Mouse (Mus musculus) intestine, embryonic 14.5 days (tissue): ENCODE results near the gene Rd3. TPM values are rescaled to one million over a fixed set of nuclear protein-coding genes. Genes with fewer than 3 reads are reported as not detected.

Experiments
- ATAC-seq: fragments of 200-750 bp; cut with Nextera tagmentation; replicated peaks from 2 replicates; pipeline ENCODE4 v1.8.0; 2017; ENCODE audit warnings: low read depth, moderate number of reproducible peaks, moderate TSS enrichment, moderate library complexity; ENCODE audit not compliant: low FRiP score, low TSS enrichment
- DNase-seq: peaks from one replicate; pipeline ENCODE4 v3.0.0-alpha.2; 2018; ENCODE audit warnings: low spot score
- H3K27ac ChIP-seq: fragments of 300-500 bp; sonication (generic); 2 replicates; pipeline ENCODE4 v1.5.1; 2014; ENCODE audit warnings: low read depth, mild to moderate bottlenecking, control low read depth
- H3K27me3 ChIP-seq: fragments of 300-500 bp; sonication (generic); replicated peaks from 2 replicates; pipeline ENCODE4 v1.6.1; 2014; ENCODE audit warnings: low read length, control low read depth; ENCODE audit not compliant: control insufficient read depth, insufficient read depth
- H3K36me3 ChIP-seq: fragments of 300-500 bp; sonication (generic); 2 replicates; pipeline ENCODE4 v1.6.1; 2014; ENCODE audit warnings: low read length, control low read depth; ENCODE audit not compliant: control insufficient read depth, insufficient read depth
- H3K4me1 ChIP-seq: fragments of 300-500 bp; sonication (generic); replicated peaks from 2 replicates; pipeline ENCODE4 v1.6.1; 2014; ENCODE audit warnings: low read length, control low read depth, mixed read lengths; ENCODE audit not compliant: control insufficient read depth, insufficient read depth
- H3K4me2 ChIP-seq: fragments of 300-500 bp; sonication (generic); 2 replicates; pipeline ENCODE4 v1.6.1; 2014; ENCODE audit warnings: low read length
- H3K4me3 ChIP-seq: fragments of 300-500 bp; sonication (generic); 2 replicates; pipeline ENCODE4 v1.5.1; 2014; ENCODE audit warnings: low read depth, low read length, control low read depth, mixed read lengths
- H3K9ac ChIP-seq: fragments of 300-500 bp; sonication (generic); 2 replicates; pipeline ENCODE4 v1.6.1; 2014; ENCODE audit warnings: mild to moderate bottlenecking, low read length
- H3K9me3 ChIP-seq: fragments of 300-500 bp; sonication (generic); 2 replicates; pipeline ENCODE4 v1.6.1; 2016; ENCODE audit warnings: low read length, control low read depth; ENCODE audit not compliant: control insufficient read depth
- WGBS: fragments of 180-500 bp; shearing (Covaris S2); extraction: QIAGEN DNeasy Blood & Tissue Kit; methylation state at CpG from one replicate; pipeline ENCODE4 v1.1.7; 2014; 5-methylcytosine and 5-hydroxymethylcytosine counted together
- polyA plus RNA-seq: library from polyadenylated mRNA; unstranded; fragments of >200 nt; fragmentation: Nextera tagmentation; extraction: Ambion mirVana; gene quantifications from 2 replicates; pipeline ENCODE4 v1.2.1, GENCODE M21; 2014

The Rd3 gene
- polyA plus RNA-seq, 1 experiment from 2014 or later = 0.30 TPM

DNA sequence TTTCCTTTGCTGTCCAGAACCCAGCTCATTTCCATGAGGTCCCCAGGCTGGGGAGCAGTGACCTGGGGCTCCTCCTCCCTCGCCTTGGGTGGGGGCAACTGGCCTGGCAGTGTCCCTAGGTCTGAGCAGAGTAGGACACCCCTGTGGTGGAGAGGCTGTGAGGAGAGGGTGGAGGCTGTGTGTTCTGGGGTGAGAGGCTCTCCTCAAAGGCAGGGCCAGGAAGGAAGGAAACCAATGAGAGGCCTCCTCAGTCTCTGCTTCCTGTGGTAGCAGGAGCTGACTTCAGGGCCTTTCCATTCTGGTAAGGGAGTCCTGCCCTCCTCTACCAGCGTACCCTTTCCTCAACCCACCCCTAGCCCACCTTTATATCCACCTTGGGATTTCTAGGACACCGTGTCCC, 20.9 kb upstream of the Rd3 start:
- Histone ChIP-seq H3K4me1 (no peaks in the 10 kb centered on the region), H3K36me3 (no peaks in the 10 kb centered on the region), H3K27me3 (no peaks in the 10 kb centered on the region), H3K9ac (no peak overlapping the region), H3K9me3 (no peaks in the 10 kb centered on the region), H3K4me2 (no peak overlapping the region), H3K4me3 (no peak overlapping the region), H3K27ac (no peak overlapping the region; the same call in 1 of the 2 replicates)
- DNase-seq = no peak
- no peak for ATAC-seq
- 88% methylated on average over 3 of the region's 3 CpGs for WGBS

DNA sequence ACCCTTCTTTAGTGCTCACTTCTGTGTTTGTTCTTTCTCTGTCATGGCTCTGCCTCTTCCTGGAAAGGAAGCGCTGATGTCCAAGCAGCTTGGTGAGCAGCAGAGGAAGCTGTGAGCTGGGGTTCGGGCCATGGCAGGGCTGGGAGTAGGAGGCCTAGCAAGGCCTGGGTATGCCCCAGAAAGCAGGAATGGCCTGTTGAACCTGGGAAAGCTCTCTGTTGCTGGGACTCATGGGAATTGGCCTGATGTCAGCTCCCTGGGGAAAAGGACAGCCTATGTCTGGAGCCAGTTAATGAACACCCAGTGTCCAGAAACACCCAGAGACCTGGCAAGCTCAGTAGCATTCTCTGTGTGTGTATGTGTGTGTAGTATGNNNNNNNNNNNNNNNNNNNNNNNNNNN, 20.3 kb upstream of the Rd3 start:
- ATAC-seq (no peak), DNase-seq (no peak)
- Histone ChIP-seq H3K9ac (no peak overlapping the region), H3K9me3 (no peaks in the 10 kb centered on the region), H3K4me1 (no peaks in the 10 kb centered on the region), H3K4me2 (no peak overlapping the region), H3K27ac (no peak overlapping the region), H3K4me3 (no peak overlapping the region), H3K36me3 (no peaks in the 10 kb centered on the region), H3K27me3 (no peaks in the 10 kb centered on the region)
- WGBS = 83% methylated on average over 2 of the region's 2 CpGs

GRCm38 (mm10) chr1:191957321-191957720, 19.8 kb upstream of the Rd3 start:
- H3K36me3 ChIP-seq = no peaks in the 10 kb centered on the region
- WGBS = 95% methylated on average over 3 of the region's 3 CpGs
- ATAC-seq = no peak
- no peaks in the 10 kb centered on the region for H3K9me3 ChIP-seq
- no peak overlapping the region for H3K4me2 ChIP-seq
- no peak overlapping the region for H3K9ac ChIP-seq
- DNase-seq = no peak
- no peaks in the 10 kb centered on the region for H3K27me3 ChIP-seq
- H3K4me1 ChIP-seq = no peaks in the 10 kb centered on the region
- no peak overlapping the region for H3K27ac ChIP-seq
- H3K4me3 ChIP-seq = no peak overlapping the region

GRCm38 (mm10) chr1:191960946-191961345, 16.2 kb upstream of the Rd3 start:
- H3K27me3 ChIP-seq = no peaks in the 10 kb centered on the region
- DNase-seq = no peak
- WGBS = 61% methylated on average over 2 of the region's 2 CpGs
- no peak overlapping the region for H3K4me3 ChIP-seq
- H3K4me2 ChIP-seq = no peak overlapping the region
- no peaks in the 10 kb centered on the region for H3K9me3 ChIP-seq
- H3K9ac ChIP-seq = no peak overlapping the region
- no peaks in the 10 kb centered on the region for H3K4me1 ChIP-seq
- no peak overlapping the region for H3K27ac ChIP-seq
- H3K36me3 ChIP-seq = no peaks in the 10 kb centered on the region
- ATAC-seq = no peak

- H3K4me3 ChIP-seq = no peak overlapping the region
- H3K27ac ChIP-seq = no peak overlapping the region
- WGBS = 62% methylated on average over 3 of the region's 3 CpGs
- H3K9ac ChIP-seq = no peak overlapping the region
- H3K27me3 ChIP-seq = no peaks in the 10 kb centered on the region
- H3K36me3 ChIP-seq = no peaks in the 10 kb centered on the region
- H3K9me3 ChIP-seq = no peaks in the 10 kb centered on the region
- ATAC-seq (no peak), DNase-seq (no peak)
- H3K4me2 ChIP-seq = no peak overlapping the region
- no peaks in the 10 kb centered on the region for H3K4me1 ChIP-seq
Observed at GRCm38 (mm10) chr1:191963413-191963812, 13.8 kb upstream of the Rd3 start.

GRCm38 (mm10) chr1:191963948-191964772, 13.0 kb upstream of the Rd3 start:
- Histone ChIP-seq H3K4me1 (no peaks in the 10 kb centered on the region), H3K4me3 (no peak overlapping the region), H3K27ac (no peak overlapping the region; the same call in 1 of the 2 replicates), H3K9ac (no peak overlapping the region), H3K27me3 (no peaks in the 10 kb centered on the region), H3K4me2 (no peak overlapping the region), H3K36me3 (no peaks in the 10 kb centered on the region), H3K9me3 (no peaks in the 10 kb centered on the region)
- WGBS = 17% methylated on average over 8 of the region's 8 CpGs
- ATAC-seq = peak; percentile 89
- DNase-seq = peak; percentile 96

GRCm38 (mm10) chr1:191964773-191965481, 12.2 kb upstream of the Rd3 start:
- no peak overlapping the region for H3K9ac ChIP-seq
- peak overlapping the region; percentile 33 for H3K4me2 ChIP-seq
- H3K9me3 ChIP-seq = no peaks in the 10 kb centered on the region
- no peaks in the 10 kb centered on the region for H3K36me3 ChIP-seq
- no peaks in the 10 kb centered on the region for H3K4me1 ChIP-seq
- peak; percentile 85 for DNase-seq
- no peaks in the 10 kb centered on the region for H3K27me3 ChIP-seq
- peak; percentile 46 for ATAC-seq
- 15% methylated on average over 13 of the region's 13 CpGs for WGBS
- H3K4me3 ChIP-seq = no peak overlapping the region
- no peak overlapping the region; the same call in 1 of the 2 replicates for H3K27ac ChIP-seq

DNA sequence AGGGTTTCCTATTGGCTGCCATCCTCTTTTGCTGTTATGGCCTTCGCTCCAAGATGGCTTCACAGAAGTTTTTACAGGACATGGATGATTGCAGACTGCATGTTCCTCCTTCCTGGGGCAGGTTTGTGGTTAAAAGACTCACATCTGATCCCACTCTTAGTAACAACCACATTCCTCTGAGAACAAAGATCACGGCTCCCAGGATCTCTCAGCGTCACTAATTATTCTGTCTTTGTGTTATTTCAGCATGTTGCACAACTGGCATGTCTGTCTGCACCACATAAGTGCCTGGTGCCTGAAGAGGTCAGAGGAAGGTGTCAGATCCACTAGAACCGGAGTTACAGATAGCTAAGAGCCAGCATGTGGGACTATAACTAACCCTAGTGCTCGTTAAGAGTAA, 7.2 kb upstream of the Rd3 start:
- H3K27ac ChIP-seq = no peak overlapping the region
- 76% methylated on average over 5 of the region's 5 CpGs for WGBS
- no peak overlapping the region for H3K4me3 ChIP-seq
- H3K4me2 ChIP-seq = no peak overlapping the region
- H3K27me3 ChIP-seq = no peaks in the 10 kb centered on the region
- DNase-seq = no peak
- H3K36me3 ChIP-seq = no peaks in the 10 kb centered on the region
- no peak for ATAC-seq
- no peaks in the 10 kb centered on the region for H3K4me1 ChIP-seq
- H3K9me3 ChIP-seq = no peaks in the 10 kb centered on the region
- no peak overlapping the region for H3K9ac ChIP-seq
